Mouse (Mus musculus): ENCODE data around the gene Gdf9. TPM values are rescaled to one million over a fixed set of nuclear protein-coding genes. Genes with fewer than 3 reads are reported as not detected.

Gene Gdf9
- polyA plus RNA-seq, 1 experiment from 2014 or later: 5.6 TPM

- Histone ChIP-seq H3K27ac (ENCODE audit: low read depth, low read length) (no peak overlapping the region), H3K36me3 (ENCODE audit: control insufficient read depth, insufficient read depth) (no peaks in the 10 kb centered on the region), H3K4me3 (ENCODE audit: low read depth, low read length) (no peak overlapping the region), H3K9ac (ENCODE audit: low read depth, low read length) (no peak overlapping the region), H3K4me2 (replicated peaks; ENCODE audit: low read depth) (peak overlapping the region; percentile 53), H3K27me3 (replicated peaks; ENCODE audit: control insufficient read depth, insufficient read depth, low read length) (peaks cover 51% of the 10 kb centered on the region), H3K4me1 (replicated peaks; ENCODE audit: control insufficient read depth, insufficient read depth, low read length) (no peaks in the 10 kb centered on the region), H3K9me3 (ENCODE audit: control insufficient read depth) (no peaks in the 10 kb centered on the region)
- TF ChIP-seq CTCF (IDR thresholded peaks at IDR 0.05; ENCODE audit: low read depth): no peak
- ATAC-seq: no peak
- WGBS: 44% methylated on average over 16 of the region's 16 CpGs
Observed at GRCm38 (mm10) chr11:53469294-53469967, 38.6 kb downstream of the Gdf9 start.

GRCm38 (mm10) chr11:53469968-53470695 is 39.3 kb downstream of the Gdf9 start, which contains the start of gene Gm9837:
Gene Gm9837 (minus strand): TSS chr11:53470479.
- peak; percentile 55; the same call in 1 of the 2 replicates for ATAC-seq
- no peaks in the 10 kb centered on the region for H3K36me3 ChIP-seq (ENCODE audit: control insufficient read depth, insufficient read depth)
- H3K4me3 ChIP-seq (ENCODE audit: low read depth, low read length): 0 out of 2 replicates have a peak within 1 kb of the TSS, but pooled peaks have one; percentile 9
- no peak within 1 kb of the TSS for H3K9ac ChIP-seq (ENCODE audit: low read depth, low read length)
- H3K27ac ChIP-seq (ENCODE audit: low read depth, low read length): no peak within 1 kb of the TSS
- peaks cover 52% of the 10 kb centered on the region for H3K27me3 ChIP-seq (replicated peaks; ENCODE audit: control insufficient read depth, insufficient read depth, low read length)
- peak; percentile 97 for TF ChIP-seq CTCF (IDR thresholded peaks at IDR 0.05; ENCODE audit: low read depth)
- 5% methylated on average over 29 of the region's 29 CpGs for WGBS
- no peaks in the 10 kb centered on the region for H3K4me1 ChIP-seq (replicated peaks; ENCODE audit: control insufficient read depth, insufficient read depth, low read length)
- H3K9me3 ChIP-seq (ENCODE audit: control insufficient read depth): no peaks in the 10 kb centered on the region
- peak within 1 kb of the TSS; percentile 53 for H3K4me2 ChIP-seq (replicated peaks; ENCODE audit: low read depth)

GRCm38 (mm10) chr11:53472709-53473108 is 41.9 kb downstream of the Gdf9 start:
- Histone ChIP-seq H3K27me3 (replicated peaks; ENCODE audit: control insufficient read depth, insufficient read depth, low read length) (peaks cover 60% of the 10 kb centered on the region), H3K4me2 (replicated peaks; ENCODE audit: low read depth) (no peak overlapping the region), H3K4me1 (replicated peaks; ENCODE audit: control insufficient read depth, insufficient read depth, low read length) (no peaks in the 10 kb centered on the region), H3K4me3 (ENCODE audit: low read depth, low read length) (no peak overlapping the region), H3K9ac (ENCODE audit: low read depth, low read length) (no peak overlapping the region), H3K27ac (ENCODE audit: low read depth, low read length) (no peak overlapping the region), H3K36me3 (ENCODE audit: control insufficient read depth, insufficient read depth) (no peaks in the 10 kb centered on the region), H3K9me3 (ENCODE audit: control insufficient read depth) (no peaks in the 10 kb centered on the region)
- ATAC-seq: no peak
- TF ChIP-seq CTCF (IDR thresholded peaks at IDR 0.05; ENCODE audit: low read depth): peak; percentile 54
- 80% methylated on average over 3 of the region's 3 CpGs for WGBS

DNA sequence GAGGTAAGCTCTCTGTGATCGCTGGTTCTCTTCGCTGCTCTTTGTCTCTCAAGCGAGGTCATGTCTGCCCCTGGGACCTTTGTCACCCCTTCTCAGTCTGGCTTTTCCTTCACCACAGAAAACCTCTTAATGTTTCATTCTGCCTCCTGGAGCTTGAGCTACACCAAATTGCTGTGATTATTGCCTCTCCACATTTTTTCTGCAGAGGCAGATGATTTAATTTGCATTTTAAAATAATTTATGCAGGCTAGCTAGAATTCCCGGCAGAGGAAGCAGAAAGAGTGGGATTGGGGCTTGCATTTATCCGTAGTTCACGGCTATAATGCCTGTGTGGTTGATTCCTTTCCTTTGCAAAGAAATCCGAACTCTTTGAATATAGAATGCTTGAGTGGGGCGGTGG is 44.8 kb downstream of the Gdf9 start:
- ATAC-seq: no peak
- TF ChIP-seq CTCF (IDR thresholded peaks at IDR 0.05; ENCODE audit: low read depth): no peak
- Histone ChIP-seq H3K4me2 (replicated peaks; ENCODE audit: low read depth) (no peak overlapping the region), H3K36me3 (ENCODE audit: control insufficient read depth, insufficient read depth) (no peaks in the 10 kb centered on the region), H3K4me3 (ENCODE audit: low read depth, low read length) (no peak overlapping the region), H3K9me3 (ENCODE audit: control insufficient read depth) (no peaks in the 10 kb centered on the region), H3K27ac (ENCODE audit: low read depth, low read length) (no peak overlapping the region), H3K27me3 (replicated peaks; ENCODE audit: control insufficient read depth, insufficient read depth, low read length) (peaks cover 66% of the 10 kb centered on the region), H3K4me1 (replicated peaks; ENCODE audit: control insufficient read depth, insufficient read depth, low read length) (no peaks in the 10 kb centered on the region), H3K9ac (ENCODE audit: low read depth, low read length) (no peak overlapping the region)
- WGBS: 41% methylated on average over 8 of the region's 8 CpGs

DNA sequence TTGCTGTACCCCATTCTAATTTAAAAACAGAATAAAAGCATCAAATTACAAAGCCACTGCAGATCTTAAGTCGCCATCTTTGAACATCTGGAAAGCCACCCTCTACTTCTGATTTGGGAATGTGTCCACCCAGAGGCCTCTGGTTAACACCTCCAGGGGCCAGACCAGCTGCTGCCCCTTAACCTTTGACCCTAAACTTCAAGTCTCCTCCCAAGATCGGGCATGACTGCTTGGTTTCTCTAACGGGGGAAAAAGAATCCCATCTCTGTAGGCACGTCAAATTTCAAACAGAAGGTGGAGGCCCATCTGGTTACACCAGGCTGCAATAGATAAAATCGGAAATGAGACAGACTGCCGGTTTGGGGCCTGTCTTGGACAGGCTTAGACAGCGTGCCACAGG is 47.0 kb downstream of the Gdf9 start:
- H3K4me2 ChIP-seq (replicated peaks; ENCODE audit: low read depth): no peak overlapping the region
- no peak overlapping the region for H3K9ac ChIP-seq (ENCODE audit: low read depth, low read length)
- no peaks in the 10 kb centered on the region for H3K9me3 ChIP-seq (ENCODE audit: control insufficient read depth)
- no peaks in the 10 kb centered on the region for H3K36me3 ChIP-seq (ENCODE audit: control insufficient read depth, insufficient read depth)
- no peak for TF ChIP-seq CTCF (IDR thresholded peaks at IDR 0.05; ENCODE audit: low read depth)
- H3K27ac ChIP-seq (ENCODE audit: low read depth, low read length): no peak overlapping the region
- no peak overlapping the region for H3K4me3 ChIP-seq (ENCODE audit: low read depth, low read length)
- WGBS: 59% methylated on average over 7 of the region's 7 CpGs
- no peak for ATAC-seq
- H3K27me3 ChIP-seq (replicated peaks; ENCODE audit: control insufficient read depth, insufficient read depth, low read length): peaks cover 60% of the 10 kb centered on the region
- no peaks in the 10 kb centered on the region for H3K4me1 ChIP-seq (replicated peaks; ENCODE audit: control insufficient read depth, insufficient read depth, low read length)

GRCm38 (mm10) chr11:53478383-53479170 is 47.8 kb downstream of the Gdf9 start:
- peak overlapping the region; percentile 40; the same call in 1 of the 2 replicates for H3K9ac ChIP-seq (ENCODE audit: low read depth, low read length)
- WGBS: 7% methylated on average over 75 of the region's 79 CpGs
- H3K27me3 ChIP-seq (replicated peaks; ENCODE audit: control insufficient read depth, insufficient read depth, low read length): peaks cover 60% of the 10 kb centered on the region

More at GRCm38 (mm10) chr11:53478383-53479170, 47.8 kb downstream of the Gdf9 start:
- TF ChIP-seq CTCF (IDR thresholded peaks at IDR 0.05; ENCODE audit: low read depth): no peak
- Histone ChIP-seq H3K4me2 (replicated peaks; ENCODE audit: low read depth) (peak overlapping the region; percentile 66), H3K4me1 (replicated peaks; ENCODE audit: control insufficient read depth, insufficient read depth, low read length) (no peaks in the 10 kb centered on the region), H3K36me3 (ENCODE audit: control insufficient read depth, insufficient read depth) (no peaks in the 10 kb centered on the region), H3K9me3 (ENCODE audit: control insufficient read depth) (no peaks in the 10 kb centered on the region), H3K27ac (ENCODE audit: low read depth, low read length) (no peak overlapping the region), H3K4me3 (ENCODE audit: low read depth, low read length) (peak overlapping the region; percentile 53)
- no peak for ATAC-seq
